Mouse (Mus musculus) gastrocnemius, adult 2 months (tissue): ENCODE measurements around the gene Mvb12b. TPM values are rescaled to one million over a fixed set of nuclear protein-coding genes. Genes with fewer than 3 reads are reported as not detected.

Experiments used
- DNase-seq: peaks from one replicate; pipeline ENCODE4 v3.0.0; 2022
- H3K27ac ChIP-seq: fragments of 200-600 bp; 2 replicates; pipeline ENCODE4 v1.8.1; 2022; ENCODE audit warnings: mild to moderate bottlenecking
- H3K4me3 ChIP-seq: fragments of 200-600 bp; 2 replicates; pipeline ENCODE4 v1.8.1; 2022; ENCODE audit warnings: mild to moderate bottlenecking, moderate library complexity
- CTCF ChIP-seq: fragments of 200-600 bp; IDR thresholded peaks from 2 replicates; pipeline ENCODE4 v1.8.1; 2022; ENCODE audit warnings: antibody characterized with exemption, mild to moderate bottlenecking, moderate library complexity
- intact Hi-C: fragments of 180-260 bp; cut with DNase I; formaldehyde crosslinking; loops from one replicate; pipeline ENCODE4 v1.15.1; 2025
- long read RNA-seq, 2 experiments: library from polyadenylated mRNA; stranded (forward); transcript quantifications; one replicate each; pipeline ENCODE4 v2.0.0; 2021
- total RNA-seq, 2 experiments: library from RNA; stranded (reverse); gene quantifications; 2 replicates each; pipeline ENCODE4 v1.2.3; 2021

Gene Mvb12b
- total RNA-seq, result 10 to 100 TPM; 28.4 to 30.4 TPM
- long read RNA-seq, experiment 1, partial matches to known transcripts, result 0 of 4 reads
- long read RNA-seq, experiment 1, other reads (novel, unspliced or antisense), result 4 of 4 reads
- long read RNA-seq, experiment 2, partial matches to known transcripts, result 0 of 4 reads
- long read RNA-seq, experiment 2, other reads (novel, unspliced or antisense), result 2 of 4 reads

GRCm38 (mm10) chr2:33887328-33888099 lies at the start of gene Mvb12b:
TSS of gene Mvb12b (minus strand) at chr2:33887946.
- peak within 1 kb of the TSS; percentile 94 for H3K4me3 ChIP-seq
- DNase-seq, result peak; percentile 83
- TF ChIP-seq CTCF, result no peak
- intact Hi-C loops, result loop anchor here (10.0 kb wide), 1 partner anchor 737 kb away; no protein-coding TSS in a partner anchor
- H3K27ac ChIP-seq, result peak within 1 kb of the TSS; percentile 90

- no peak overlapping the region for H3K4me3 ChIP-seq
- intact Hi-C loops, result no loop called here
- H3K27ac ChIP-seq, result no peak overlapping the region
- no peak for DNase-seq
- no peak for TF ChIP-seq CTCF
Observed at GRCm38 (mm10) chr2:33935756-33936155, 48.0 kb upstream of the Mvb12b start.

- Histone ChIP-seq H3K4me3 (no peak overlapping the region), H3K27ac (no peak overlapping the region)
- DNase-seq, result no peak
- TF ChIP-seq CTCF, result no peak
- intact Hi-C loops, result no loop called here
Observed at GRCm38 (mm10) chr2:33933606-33934510, 46.1 kb upstream of the Mvb12b start.

- intact Hi-C loops, result no loop called here
- TF ChIP-seq CTCF, result no peak
- no peak overlapping the region for H3K27ac ChIP-seq
Observed at GRCm38 (mm10) chr2:33931161-33931560, 43.4 kb upstream of the Mvb12b start.

GRCm38 (mm10) chr2:33925288-33925687 lies 37.5 kb upstream of the Mvb12b start:
- TF ChIP-seq CTCF, result no peak
- H3K4me3 ChIP-seq, result no peak overlapping the region
- no peak overlapping the region for H3K27ac ChIP-seq
- intact Hi-C loops, result no loop called here
- no peak for DNase-seq

More at GRCm38 (mm10) chr2:33931161-33931560, 43.4 kb upstream of the Mvb12b start:
- DNase-seq, result no peak
- no peak overlapping the region for H3K4me3 ChIP-seq

- TF ChIP-seq CTCF, result no peak
- intact Hi-C loops, result no loop called here
Observed at GRCm38 (mm10) chr2:33923482-33923881, 35.7 kb upstream of the Mvb12b start.

GRCm38 (mm10) chr2:33922466-33922865 lies 34.7 kb upstream of the Mvb12b start:
- Histone ChIP-seq H3K27ac (no peak overlapping the region), H3K4me3 (no peak overlapping the region)
- intact Hi-C loops, result no loop called here
- no peak for DNase-seq
- TF ChIP-seq CTCF, result no peak

More at GRCm38 (mm10) chr2:33923482-33923881, 35.7 kb upstream of the Mvb12b start:
- DNase-seq, result no peak
- Histone ChIP-seq H3K27ac (no peak overlapping the region), H3K4me3 (no peak overlapping the region)

- no peak for TF ChIP-seq CTCF
- no peak for DNase-seq
Observed at GRCm38 (mm10) chr2:33919934-33920615, 32.3 kb upstream of the Mvb12b start.

GRCm38 (mm10) chr2:33918824-33919223 lies 31.1 kb upstream of the Mvb12b start:
- no peak overlapping the region for H3K4me3 ChIP-seq
- intact Hi-C loops, result loop anchor here (2.0 to 5.0 kb wide), 2 partner anchors 98 to 172 kb away; no protein-coding TSS in a partner anchor
- H3K27ac ChIP-seq, result no peak overlapping the region
- DNase-seq, result no peak
- TF ChIP-seq CTCF, result no peak

More at GRCm38 (mm10) chr2:33919934-33920615, 32.3 kb upstream of the Mvb12b start:
- Histone ChIP-seq H3K4me3 (no peak overlapping the region), H3K27ac (no peak overlapping the region)
- intact Hi-C loops, result loop anchor here (2.0 to 5.0 kb wide), 2 partner anchors 99 to 173 kb away; no protein-coding TSS in a partner anchor

- intact Hi-C loops, result loop anchor here (2.0 to 5.0 kb wide), 2 partner anchors 98 to 171 kb away; no protein-coding TSS in a partner anchor
- Histone ChIP-seq H3K4me3 (no peak overlapping the region), H3K27ac (no peak overlapping the region)
- peak; percentile 61 for DNase-seq
- peak; percentile 80 for TF ChIP-seq CTCF
Observed at GRCm38 (mm10) chr2:33918318-33918717, 30.6 kb upstream of the Mvb12b start.

- H3K27ac ChIP-seq, result no peak overlapping the region
- no peak overlapping the region for H3K4me3 ChIP-seq
- no peak for TF ChIP-seq CTCF
- DNase-seq, result no peak
- intact Hi-C loops, result loop anchor here (5.0 kb wide), 1 partner anchor 169 kb away; no protein-coding TSS in a partner anchor
Observed at GRCm38 (mm10) chr2:33916603-33917002, 28.9 kb upstream of the Mvb12b start.

- no peak for TF ChIP-seq CTCF
- no peak overlapping the region for H3K27ac ChIP-seq
- intact Hi-C loops, result loop anchor here (5.0 kb wide), 1 partner anchor 168 kb away; no protein-coding TSS in a partner anchor
- H3K4me3 ChIP-seq, result no peak overlapping the region
- DNase-seq, result no peak
Observed at GRCm38 (mm10) chr2:33914998-33915397, 27.3 kb upstream of the Mvb12b start.
